Mouse (Mus musculus): Measurements from ENCODE around the gene Fbxo28.
A peak's percentile ranks its signal among the peaks of the same experiment; 100 is the strongest.

Fbxo28 gene

GRCm38 (mm10) chr1:182340821-182341781 lies at the start of gene Fbxo28:
Gene Fbxo28 (minus strand): TSS chr1:182341629.
- peak; percentile 86 for DNase-seq

DNA sequence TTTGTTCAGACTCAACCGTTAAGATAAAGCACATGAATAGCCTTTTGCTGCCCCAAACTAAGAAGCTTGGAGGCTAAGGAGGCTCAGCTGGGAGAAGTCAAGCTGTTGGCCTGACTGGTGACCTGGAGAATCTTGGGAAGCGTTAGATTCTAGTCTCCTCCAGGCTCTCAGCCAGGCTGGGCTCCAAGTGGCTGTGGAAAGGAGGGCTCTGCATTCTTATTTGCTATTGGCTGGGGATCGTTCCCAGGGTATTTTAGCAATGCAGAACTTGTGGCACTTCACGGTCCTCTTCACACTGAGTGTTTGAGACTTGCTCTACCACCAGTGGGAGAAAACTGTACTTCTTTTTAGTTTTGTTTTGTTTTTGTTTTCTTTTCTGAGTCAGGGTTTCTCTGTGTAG lies 47.3 kb upstream of the Fbxo28 start:
- DNase-seq: no peak

DNA sequence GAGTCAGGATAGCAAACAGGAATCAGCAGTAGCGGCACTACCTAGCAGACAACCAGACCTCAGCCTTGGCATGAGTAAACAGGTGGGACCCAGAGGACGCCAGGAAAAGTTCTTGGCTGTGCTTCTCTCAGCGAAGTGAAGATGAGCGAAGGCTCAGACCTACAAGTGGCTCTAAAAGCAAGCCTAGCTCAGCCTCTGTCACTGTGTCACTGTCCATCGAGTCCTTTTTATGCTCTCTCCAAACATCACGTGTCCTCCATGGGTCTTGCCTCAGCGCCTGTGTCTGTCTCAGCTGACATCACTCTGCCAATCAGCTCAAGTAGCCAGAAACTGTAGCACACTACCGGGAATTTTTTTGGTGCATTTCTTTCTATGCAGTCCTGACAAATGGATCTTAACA lies 45.0 kb upstream of the Fbxo28 start:
- DNase-seq: no peak

GRCm38 (mm10) chr1:182383096-182383495 lies 41.7 kb upstream of the Fbxo28 start:
- DNase-seq: no peak

GRCm38 (mm10) chr1:182381327-182381726 lies 39.9 kb upstream of the Fbxo28 start:
- no peak for DNase-seq

- DNase-seq: no peak
Observed at GRCm38 (mm10) chr1:182380683-182381082, 39.3 kb upstream of the Fbxo28 start.

GRCm38 (mm10) chr1:182378876-182379275 lies 37.4 kb upstream of the Fbxo28 start:
- DNase-seq: no peak

- DNase-seq: no peak
Observed at GRCm38 (mm10) chr1:182378205-182378835, 36.9 kb upstream of the Fbxo28 start.

DNA sequence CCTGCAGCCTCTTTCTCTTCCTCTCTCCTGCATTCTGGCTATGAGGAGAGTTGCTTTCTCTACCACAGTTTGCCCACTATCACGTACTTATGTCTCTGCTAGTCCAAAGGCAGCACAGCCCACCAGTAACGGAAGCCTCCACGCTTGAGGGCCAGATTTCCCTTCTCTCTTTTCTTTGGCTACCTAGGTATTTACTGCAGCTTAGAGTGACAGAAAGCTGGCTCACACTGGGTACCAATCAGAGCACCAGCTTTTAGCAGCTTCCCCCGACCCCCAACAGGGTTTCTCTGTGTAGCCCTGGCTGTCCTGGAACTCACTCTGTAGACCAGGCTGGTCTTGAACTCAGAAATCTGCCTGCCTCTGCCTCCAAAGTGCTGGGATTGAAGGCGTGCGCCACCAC lies 36.1 kb upstream of the Fbxo28 start:
- DNase-seq: no peak

DNA sequence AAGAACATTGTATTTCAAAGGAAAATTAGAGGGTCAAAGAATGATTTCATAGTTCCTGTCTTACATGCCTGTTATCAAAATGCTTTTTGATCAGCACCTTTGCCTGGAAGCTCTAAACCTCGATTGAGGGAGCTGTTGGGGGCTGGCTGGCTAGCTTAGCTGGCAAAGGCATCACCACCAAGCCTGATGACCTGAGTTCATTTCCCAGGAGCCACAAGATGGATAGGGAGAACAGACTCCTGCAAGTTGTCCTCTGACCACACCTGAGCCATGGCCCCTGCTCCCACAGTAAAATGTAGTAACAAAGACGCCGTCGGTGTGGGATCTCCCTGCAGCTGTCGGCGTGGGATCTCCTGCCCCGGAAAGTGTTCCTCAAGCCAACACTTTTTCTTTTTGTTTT lies 35.4 kb upstream of the Fbxo28 start:
- DNase-seq: no peak

- DNase-seq: no peak
Observed at GRCm38 (mm10) chr1:182376221-182376620, 34.8 kb upstream of the Fbxo28 start.

- DNase-seq: no peak
Observed at GRCm38 (mm10) chr1:182371891-182372290, 30.5 kb upstream of the Fbxo28 start.

GRCm38 (mm10) chr1:182369435-182369834 lies 28.0 kb upstream of the Fbxo28 start:
- no peak for DNase-seq

DNA sequence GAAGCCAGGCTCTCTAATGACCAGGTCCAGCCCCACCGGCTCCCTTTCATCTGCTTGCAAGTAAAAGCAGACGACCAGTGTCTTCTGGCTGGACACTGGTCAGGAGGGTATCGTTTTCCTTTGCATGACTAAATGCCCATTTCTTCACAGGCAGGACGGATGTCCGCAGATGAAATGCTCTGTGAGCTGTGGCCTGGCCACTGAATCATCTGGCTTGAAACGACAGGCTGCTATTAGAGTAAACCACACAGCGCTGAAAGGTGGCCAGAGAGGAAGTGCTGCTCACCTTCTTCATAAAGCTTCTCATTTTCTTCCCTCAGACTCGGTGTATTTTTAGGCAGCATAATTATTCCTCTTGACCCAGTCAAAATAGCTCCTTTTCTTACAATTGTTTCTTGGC lies 27.4 kb upstream of the Fbxo28 start:
- no peak for DNase-seq

- no peak for DNase-seq
Observed at GRCm38 (mm10) chr1:182368309-182368708, 26.9 kb upstream of the Fbxo28 start.

- DNase-seq: no peak
Observed at GRCm38 (mm10) chr1:182363683-182364404, 22.4 kb upstream of the Fbxo28 start.

DNA sequence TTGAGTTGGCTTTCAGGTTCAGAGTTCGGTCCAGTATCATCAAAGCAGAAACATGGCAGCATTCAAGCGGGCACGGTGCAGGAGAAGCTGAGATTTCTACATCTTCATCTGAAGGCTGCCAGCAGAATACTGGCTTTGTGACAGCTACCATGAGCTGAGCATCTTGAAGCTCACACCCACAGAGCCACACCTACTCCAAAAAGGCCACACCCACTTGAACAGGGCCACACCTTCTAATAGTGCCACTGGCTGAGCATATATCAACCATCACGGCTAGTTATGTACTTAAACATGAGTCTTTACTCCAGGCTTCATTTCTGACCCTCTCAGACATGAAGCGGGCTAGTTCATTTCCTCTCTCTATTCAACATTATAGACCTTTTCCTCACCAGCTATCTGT lies 21.3 kb upstream of the Fbxo28 start:
- no peak for DNase-seq

GRCm38 (mm10) chr1:182358133-182358532 lies 16.7 kb upstream of the Fbxo28 start:
- DNase-seq: no peak

- DNase-seq: no peak
Observed at GRCm38 (mm10) chr1:182354504-182355147, 13.2 kb upstream of the Fbxo28 start.

DNA sequence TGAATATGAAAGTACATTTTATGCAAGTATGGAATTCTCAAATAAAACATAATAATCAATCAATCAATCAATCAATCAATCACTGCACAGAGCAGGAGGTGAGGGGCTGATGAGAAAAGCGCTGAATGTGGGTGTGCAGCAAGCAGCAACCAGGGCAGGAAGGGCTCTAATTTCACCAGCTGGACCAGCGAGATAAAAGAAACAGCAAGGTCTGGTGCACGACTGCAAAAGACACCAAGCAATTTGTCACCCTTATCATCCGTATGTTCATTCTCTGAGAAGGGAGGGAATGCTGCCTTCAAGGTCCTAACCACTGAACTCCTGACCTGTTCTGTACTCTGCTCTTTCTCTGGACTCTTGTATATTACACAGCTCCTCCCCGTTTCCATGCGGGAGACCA lies 8.1 kb upstream of the Fbxo28 start:
- DNase-seq: no peak

GRCm38 (mm10) chr1:182346491-182346890 lies 5.1 kb upstream of the Fbxo28 start:
- DNase-seq: peak; percentile 34

- DNase-seq: no peak
Observed at GRCm38 (mm10) chr1:182345857-182346256, 4.4 kb upstream of the Fbxo28 start.

- no peak for DNase-seq
Observed at GRCm38 (mm10) chr1:182341993-182342392, 564 bp upstream of the Fbxo28 start.
